Mouse (Mus musculus): ENCODE measurements around the gene Gtpbp1. TPM values are rescaled to one million over a fixed set of nuclear protein-coding genes. Genes with fewer than 3 reads are reported as not detected.

Gtpbp1 gene
- total RNA-seq, 2 experiments from 2014 or later: 52.4 to 59.1 TPM

- TF ChIP-seq CTCF (conservative IDR thresholded peaks at IDR 0.05): no peak
- no peak for DNase-seq (ENCODE audit: low spot score in 2 of 2)
- peak overlapping the region; percentile 3; the same call in 1 of the 2 replicates for H3K27ac ChIP-seq
- no peak overlapping the region for H3K4me3 ChIP-seq
Observed at GRCm38 (mm10) chr15:79753873-79754272, 63.2 kb downstream of the Gtpbp1 start.

- no peak for TF ChIP-seq CTCF (conservative IDR thresholded peaks at IDR 0.05)
- peak overlapping the region; percentile 71; the same call in 1 of the 2 replicates for H3K27ac ChIP-seq
- no peak for DNase-seq (ENCODE audit: low spot score in 2 of 2)
- H3K4me3 ChIP-seq: no peak overlapping the region
Observed at GRCm38 (mm10) chr15:79755176-79755575, 64.5 kb downstream of the Gtpbp1 start.

- Histone ChIP-seq H3K4me3 (no peak overlapping the region), H3K27ac (peak overlapping the region; percentile 71)
- no peak for TF ChIP-seq CTCF (conservative IDR thresholded peaks at IDR 0.05)
- DNase-seq (ENCODE audit: low spot score in 2 of 2): peak in 1 of 2 experiments; percentile 55
Observed at GRCm38 (mm10) chr15:79755977-79756625, 65.5 kb downstream of the Gtpbp1 start.

- peak overlapping the region; percentile 71 for H3K27ac ChIP-seq
- DNase-seq (ENCODE audit: low spot score in 2 of 2): peak in 1 of 2 experiments; percentile 9
Observed at GRCm38 (mm10) chr15:79757118-79757517, 66.5 kb downstream of the Gtpbp1 start.

GRCm38 (mm10) chr15:79760956-79761355 lies 70.3 kb downstream of the Gtpbp1 start:
- peak overlapping the region; percentile 92 for H3K27ac ChIP-seq
- no peak overlapping the region for H3K4me3 ChIP-seq
- TF ChIP-seq CTCF (conservative IDR thresholded peaks at IDR 0.05): no peak; the same call in 1 of the 2 replicates
- no peak for DNase-seq (ENCODE audit: low spot score in 2 of 2)

More at GRCm38 (mm10) chr15:79757118-79757517, 66.5 kb downstream of the Gtpbp1 start:
- no peak for TF ChIP-seq CTCF (conservative IDR thresholded peaks at IDR 0.05)
- no peak overlapping the region for H3K4me3 ChIP-seq

GRCm38 (mm10) chr15:79763001-79763400 lies 72.4 kb downstream of the Gtpbp1 start:
- Histone ChIP-seq H3K4me3 (no peak overlapping the region), H3K27ac (peak overlapping the region; percentile 92)
- no peak for DNase-seq (ENCODE audit: low spot score in 2 of 2)
- no peak for TF ChIP-seq CTCF (conservative IDR thresholded peaks at IDR 0.05)

GRCm38 (mm10) chr15:79763601-79764246 lies 73.1 kb downstream of the Gtpbp1 start:
- no peak for DNase-seq (ENCODE audit: low spot score in 2 of 2)
- Histone ChIP-seq H3K4me3 (no peak overlapping the region; the same call in 1 of the 2 replicates), H3K27ac (peak overlapping the region; percentile 92)
- peak; percentile 56 for TF ChIP-seq CTCF (conservative IDR thresholded peaks at IDR 0.05)

GRCm38 (mm10) chr15:79764539-79765267 lies 74.1 kb downstream of the Gtpbp1 start:
- TF ChIP-seq CTCF (conservative IDR thresholded peaks at IDR 0.05): no peak
- Histone ChIP-seq H3K4me3 (no peak overlapping the region), H3K27ac (peak overlapping the region; percentile 92)
- DNase-seq (ENCODE audit: low spot score in 2 of 2): peak; percentile 61 to 86

GRCm38 (mm10) chr15:79765361-79765760 lies 74.7 kb downstream of the Gtpbp1 start:
- H3K27ac ChIP-seq: peak overlapping the region; percentile 92
- no peak for DNase-seq (ENCODE audit: low spot score in 2 of 2)
- H3K4me3 ChIP-seq: no peak overlapping the region
- no peak for TF ChIP-seq CTCF (conservative IDR thresholded peaks at IDR 0.05)

- Histone ChIP-seq H3K4me3 (no peak overlapping the region), H3K27ac (peak overlapping the region; percentile 92)
- TF ChIP-seq CTCF (conservative IDR thresholded peaks at IDR 0.05): no peak
- no peak for DNase-seq (ENCODE audit: low spot score in 2 of 2)
Observed at GRCm38 (mm10) chr15:79766168-79766567, 75.5 kb downstream of the Gtpbp1 start.

GRCm38 (mm10) chr15:79766586-79767071 lies 76.0 kb downstream of the Gtpbp1 start:
- TF ChIP-seq CTCF (conservative IDR thresholded peaks at IDR 0.05): no peak
- no peak overlapping the region for H3K4me3 ChIP-seq
- peak overlapping the region; percentile 92 for H3K27ac ChIP-seq
- DNase-seq (ENCODE audit: low spot score in 2 of 2): peak in 1 of 2 experiments; percentile 62

- TF ChIP-seq CTCF (conservative IDR thresholded peaks at IDR 0.05): no peak
- Histone ChIP-seq H3K4me3 (no peak overlapping the region), H3K27ac (peak overlapping the region; percentile 92)
- no peak for DNase-seq (ENCODE audit: low spot score in 2 of 2)
Observed at GRCm38 (mm10) chr15:79767327-79767961, 76.8 kb downstream of the Gtpbp1 start.
